In the genomic region with DNA sequence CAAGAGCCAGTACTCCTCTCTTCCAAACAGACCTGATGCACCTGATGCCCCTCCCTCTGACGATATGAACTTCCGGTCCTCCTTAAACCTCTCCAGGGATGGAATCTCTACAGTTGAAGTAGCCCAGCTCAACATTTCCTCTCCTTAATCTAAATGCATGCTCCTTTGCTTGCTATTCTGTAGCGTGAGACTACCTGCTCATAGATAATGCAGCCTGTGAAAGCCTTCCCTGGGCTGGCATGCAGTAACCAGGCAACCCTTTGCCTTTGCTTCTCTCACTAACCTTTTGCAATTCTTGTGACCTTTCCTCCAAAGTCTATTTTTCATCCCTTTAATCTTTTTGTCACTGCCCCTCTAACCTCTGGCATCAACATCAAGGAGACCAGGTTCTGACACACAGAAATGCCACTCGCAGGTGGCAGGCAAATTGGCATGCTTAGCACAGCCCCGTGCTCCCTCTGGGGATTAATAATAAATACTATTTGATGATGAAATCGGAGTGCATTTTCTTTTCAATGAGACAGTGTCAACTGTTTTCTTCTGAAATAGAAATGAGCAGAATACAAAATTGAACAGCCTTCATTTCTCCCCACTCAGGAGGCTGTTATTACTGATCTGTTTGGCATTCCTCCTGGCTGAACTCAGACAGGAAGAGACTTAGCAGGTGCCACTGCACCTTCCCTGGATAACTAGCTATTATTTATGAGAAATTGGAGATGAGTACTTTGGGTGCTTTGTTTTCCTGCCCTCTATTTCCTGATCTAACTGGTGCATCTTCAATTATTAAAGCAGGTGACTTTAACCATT, we compare ENCODE assay signal across 14 mouse cellular contexts.
"Had no signal": no experiment of that assay in that cellular context is flagged by ENCODE, and none has a peak within 500 bp of the region (broad histone marks: within the 10 kb centered on the region; RNA-seq: fewer than 3 reads in every experiment).

No protein-coding gene starts in this region.

- H3K4me2 ChIP-seq: limb, embryonic 13.5 days; liver, embryonic 11.5 days; liver, embryonic 15.5 days; lung, embryonic 14.5 days; midbrain, embryonic 12.5 days had no signal

- H3K4me1 ChIP-seq: limb, embryonic 13.5 days; liver, embryonic 15.5 days; midbrain, embryonic 12.5 days had no signal

- H3K4me3 ChIP-seq: layer of hippocampus, adult 2 months; limb, embryonic 13.5 days; liver, embryonic 15.5 days; midbrain, embryonic 12.5 days had no signal

- H3K9me3 ChIP-seq: limb, embryonic 13.5 days; liver, embryonic 15.5 days; midbrain, embryonic 12.5 days had no signal

- H3K9ac ChIP-seq: limb, embryonic 13.5 days; liver, embryonic 15.5 days; lung, embryonic 14.5 days; midbrain, embryonic 12.5 days had no signal

- H3K27ac ChIP-seq: layer of hippocampus, adult 2 months; limb, embryonic 13.5 days; liver, embryonic 15.5 days; midbrain, embryonic 12.5 days had no signal

- DNase-seq: kidney, adult 11 months; kidney, postnatal 10 days; kidney, postnatal 4 days; left cerebral cortex, postnatal 4 days; lung, embryonic 14.5 days; lung, postnatal 10 days; lung, postnatal 4 days; right cerebral cortex, postnatal 25 days; thymus, postnatal 14 days had no signal

- H3K36me3 ChIP-seq: limb, embryonic 13.5 days; liver, embryonic 15.5 days; midbrain, embryonic 12.5 days had no signal

- H3K27me3 ChIP-seq: liver, embryonic 15.5 days; midbrain, embryonic 12.5 days had no signal
